ENCODE assay signal across 10 mouse cellular contexts in the genomic region with DNA sequence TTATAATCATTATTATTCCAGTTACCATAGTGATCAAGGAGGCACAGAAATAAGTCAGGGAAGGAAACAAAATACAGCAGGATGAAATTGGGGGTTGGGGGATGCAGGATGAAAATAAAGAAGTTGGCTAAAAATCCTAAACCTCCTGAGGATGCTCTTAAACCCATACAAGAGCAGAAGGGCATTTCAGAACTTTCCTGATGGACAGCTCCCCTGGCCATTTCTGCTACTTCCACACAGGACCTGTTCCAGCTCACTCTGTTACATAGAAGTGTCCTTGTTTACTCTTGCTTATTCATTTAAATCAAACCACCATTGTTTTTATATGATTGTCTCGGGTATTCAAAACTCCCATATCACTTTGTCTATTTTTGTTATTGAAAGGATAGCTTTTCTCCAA.
A peak's percentile ranks its signal among the peaks of the same experiment; 100 is the strongest.
DNase-seq lines count a peak whose midpoint lies in the region; ATAC-seq lines count a peak whose summit lies in the region.
"Had no signal": no experiment of that assay in that cellular context is flagged by ENCODE, and none has a peak within 500 bp of the region (broad histone marks: within the 10 kb centered on the region; RNA-seq: fewer than 3 reads in every experiment).

No protein-coding gene starts in this region.

- no peaks in the 10 kb centered on the region for H3K27me3 ChIP-seq in midbrain, embryonic 14.5 days (ENCODE audit: control insufficient read depth, insufficient read depth, low read length)
- no peaks in the 10 kb centered on the region for H3K27me3 ChIP-seq in midbrain, embryonic 15.5 days (replicated peaks)

- no peaks in the 10 kb centered on the region for H3K4me1 ChIP-seq in midbrain, embryonic 14.5 days (ENCODE audit: control insufficient read depth, insufficient read depth, low read length)
- peaks cover 10% of the 10 kb centered on the region for H3K4me1 ChIP-seq in midbrain, embryonic 15.5 days

- 38% methylated on average over 1 of the region's 1 CpGs for WGBS in midbrain, embryonic 14.5 days
- 32% methylated on average over 1 of the region's 1 CpGs for WGBS in midbrain, embryonic 15.5 days

- H3K4me3 ChIP-seq in midbrain, embryonic 14.5 days (replicated peaks; ENCODE audit: low read depth, low read length) = no peak overlapping the region
- H3K4me3 ChIP-seq in midbrain, embryonic 15.5 days = no peak overlapping the region
- H3K4me3 ChIP-seq: midbrain, embryonic 12.5 days had no signal

- ATAC-seq in midbrain, embryonic 14.5 days (ENCODE audit: low FRiP score, low TSS enrichment) = no peak
- no peak for ATAC-seq in midbrain, embryonic 15.5 days (replicated peaks)
- ATAC-seq in monocyte, adult 5-6 weeks (replicated peaks; ENCODE audit: insufficient number of reproducible peaks, low FRiP score, low TSS enrichment, poor library complexity, severe bottlenecking) = no peak
- ATAC-seq in activated CD4-positive, CD25-positive, alpha-beta regulatory T cell, adult 4 months = no peak

- no peak overlapping the region for H3K9ac ChIP-seq in midbrain, embryonic 14.5 days (replicated peaks; ENCODE audit: low read length)
- H3K9ac ChIP-seq in midbrain, embryonic 15.5 days = no peak overlapping the region
- H3K9ac ChIP-seq: midbrain, embryonic 12.5 days had no signal

- DNase-seq in gastrocnemius, postnatal 10 days = peak; percentile 19
- no peak for DNase-seq in gastrocnemius, postnatal 25 days
- peak; percentile 38 for DNase-seq in midbrain, embryonic 14.5 days
- peak; percentile 72 for DNase-seq in embryo, embryonic 10.5 days (ENCODE audit: low spot score)
- DNase-seq in ovary, postnatal 14 days (ENCODE audit: low spot score) = peak; percentile 32
- DNase-seq: gastrocnemius, postnatal 14 days had no signal

- no peaks in the 10 kb centered on the region for H3K9me3 ChIP-seq in midbrain, embryonic 14.5 days (ENCODE audit: control insufficient read depth, low read length)
- H3K9me3 ChIP-seq in midbrain, embryonic 15.5 days = no peaks in the 10 kb centered on the region
- H3K9me3 ChIP-seq: midbrain, embryonic 12.5 days had no signal

- no peak overlapping the region for H3K4me2 ChIP-seq in midbrain, embryonic 14.5 days (ENCODE audit: low read length)
- H3K4me2 ChIP-seq in midbrain, embryonic 15.5 days = no peak overlapping the region
- H3K4me2 ChIP-seq: midbrain, embryonic 12.5 days had no signal

- no peaks in the 10 kb centered on the region for H3K36me3 ChIP-seq in midbrain, embryonic 14.5 days (ENCODE audit: control insufficient read depth, insufficient read depth, low read length)
- H3K36me3 ChIP-seq in midbrain, embryonic 15.5 days (replicated peaks) = no peaks in the 10 kb centered on the region
- H3K36me3 ChIP-seq: midbrain, embryonic 12.5 days had no signal

- H3K27ac ChIP-seq in midbrain, embryonic 14.5 days (replicated peaks; ENCODE audit: low read depth, low read length) = no peak overlapping the region
- no peak overlapping the region for H3K27ac ChIP-seq in midbrain, embryonic 15.5 days
- H3K27ac ChIP-seq: midbrain, embryonic 12.5 days had no signal
